Mouse (Mus musculus): ENCODE measurements at regions not wholly inside any gene's neighbourhood (a gene's known extent, or its start where the extent isn't known, plus 50 kb on each side); places are given as distances from the start of the nearest gene placed in this dataset.

DNA sequence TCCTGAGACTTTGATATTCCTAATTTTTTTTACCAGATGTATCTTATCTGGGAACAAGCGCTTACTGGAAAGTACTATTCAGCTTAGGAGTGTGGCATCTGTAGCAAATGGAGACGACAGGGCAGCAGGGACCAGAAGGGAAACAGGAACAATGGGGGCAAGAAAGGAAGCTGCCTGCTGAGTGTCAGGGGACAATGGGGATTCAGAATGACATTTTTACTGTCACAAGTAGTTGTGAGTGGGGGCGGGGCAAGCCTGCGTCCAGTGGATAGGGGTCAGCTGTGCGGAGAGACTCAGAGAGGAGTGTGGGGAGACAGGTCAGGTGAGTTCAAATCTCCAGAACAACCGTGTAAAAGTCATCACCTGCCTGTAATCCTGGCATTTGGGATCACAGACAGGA is 52.3 kb upstream of the Tbl1xr1 start:
- DNase-seq (ENCODE audit: extremely low spot score in 1 of 2, low spot score in 1 of 2) = no peak

DNA sequence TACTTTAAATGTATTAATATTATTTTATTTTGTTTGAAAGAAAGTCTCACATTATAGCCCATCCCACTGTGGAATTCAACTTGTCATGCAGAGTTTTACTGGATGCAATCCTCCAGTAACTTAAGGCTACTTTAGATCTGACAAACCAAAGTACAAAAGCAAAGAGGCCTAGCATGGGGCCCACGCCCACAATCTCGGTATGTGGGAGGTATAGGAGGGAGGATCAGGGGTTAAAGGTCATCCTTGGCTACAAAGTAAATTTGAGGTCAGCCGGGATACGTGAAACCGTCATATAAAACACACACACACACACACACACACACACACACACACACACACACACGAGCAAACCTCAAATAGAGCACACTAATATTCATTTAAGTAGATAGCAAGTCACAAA is 51.3 kb upstream of the Tbl1xr1 start:
- no peak for DNase-seq (ENCODE audit: extremely low spot score in 1 of 2, low spot score in 1 of 2)

DNA sequence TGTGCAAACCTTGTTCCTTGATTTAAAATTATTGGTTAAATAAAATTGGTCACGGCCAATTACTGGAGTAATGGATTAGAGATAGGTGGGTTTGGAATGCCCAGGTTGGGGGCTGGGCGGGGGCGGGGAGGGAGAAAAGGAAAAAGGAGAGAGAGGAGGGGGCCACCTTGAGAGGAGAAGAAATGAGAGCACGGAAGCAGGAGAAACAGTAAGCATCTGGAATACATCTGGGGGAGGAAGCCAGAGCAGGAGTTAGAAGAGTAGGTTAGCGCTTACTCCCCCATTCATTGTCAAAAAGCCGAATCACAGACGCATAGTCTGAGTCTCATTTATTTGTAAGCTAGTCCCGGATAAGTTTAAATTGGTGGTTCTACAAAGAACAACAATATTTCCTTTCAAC is 50.8 kb upstream of the Tbl1xr1 start:
- no peak for DNase-seq (ENCODE audit: extremely low spot score in 1 of 2, low spot score in 1 of 2)
